Mouse (Mus musculus): ENCODE results near the gene Shtn1.
A peak's percentile ranks its signal among the peaks of the same experiment; 100 is the strongest.

Shtn1 gene

DNA sequence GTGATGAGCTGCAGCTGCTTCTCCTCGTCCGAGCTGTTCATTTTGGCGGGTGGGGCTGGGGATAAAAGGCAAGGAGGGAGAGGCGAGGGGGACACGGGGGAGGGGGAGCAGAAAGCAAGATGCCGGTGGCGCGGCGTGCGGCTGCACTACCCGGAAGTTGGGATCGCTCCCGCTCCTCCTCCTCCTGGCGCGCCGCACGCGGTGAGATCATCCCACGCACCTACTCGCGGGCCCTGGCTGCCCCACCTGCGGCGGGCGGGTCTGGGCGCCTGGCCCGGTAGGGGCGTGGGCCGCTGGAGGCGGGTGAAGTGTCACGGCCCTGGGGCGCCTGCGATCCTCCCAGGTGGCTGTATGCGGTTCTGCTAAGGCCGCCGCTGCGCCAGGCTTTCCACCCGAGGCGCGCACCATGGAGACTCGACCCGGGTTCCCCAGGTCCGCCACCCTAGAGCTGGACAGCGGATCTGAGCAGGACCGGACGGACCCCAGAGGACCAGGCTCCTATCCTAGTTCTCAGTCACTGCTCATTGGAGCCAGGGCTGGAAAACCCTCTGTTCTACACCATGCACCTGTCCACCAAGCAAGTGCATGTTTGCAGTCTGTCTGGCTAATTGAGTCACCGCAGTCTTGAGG, at the start of gene Shtn1:
Gene Shtn1, minus strand, starts transcription at position 629 of the 630 bp plus-strand sequence.
- DNase-seq (ENCODE audit: extremely low read depth, insufficient read length, low spot score): peak; percentile 65

- DNase-seq (ENCODE audit: extremely low read depth, insufficient read length, low spot score): peak; percentile 8
Measured at GRCm38 (mm10) chr19:59114152-59114551, 38.3 kb upstream of the Shtn1 start.

DNA sequence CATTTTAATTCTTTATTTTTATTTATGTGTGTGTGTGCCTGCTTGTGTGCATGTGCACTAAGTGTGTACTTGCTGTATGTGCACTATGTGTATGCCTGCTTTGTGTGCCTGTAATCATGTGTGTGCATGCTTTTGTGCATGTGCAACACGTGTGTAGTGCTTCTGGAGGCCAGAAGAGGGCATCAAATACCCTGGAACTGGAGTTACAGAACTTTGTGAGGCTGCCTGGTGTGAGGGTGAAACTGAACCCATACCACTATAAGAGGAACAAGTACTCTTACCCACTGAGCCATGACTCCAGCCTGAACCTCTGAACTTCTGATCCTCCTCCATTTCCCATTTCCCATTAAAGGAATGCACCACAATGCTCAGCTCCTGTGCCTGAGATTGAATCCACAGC, 34.0 kb upstream of the Shtn1 start:
- no peak for DNase-seq (ENCODE audit: extremely low read depth, insufficient read length, low spot score)

DNA sequence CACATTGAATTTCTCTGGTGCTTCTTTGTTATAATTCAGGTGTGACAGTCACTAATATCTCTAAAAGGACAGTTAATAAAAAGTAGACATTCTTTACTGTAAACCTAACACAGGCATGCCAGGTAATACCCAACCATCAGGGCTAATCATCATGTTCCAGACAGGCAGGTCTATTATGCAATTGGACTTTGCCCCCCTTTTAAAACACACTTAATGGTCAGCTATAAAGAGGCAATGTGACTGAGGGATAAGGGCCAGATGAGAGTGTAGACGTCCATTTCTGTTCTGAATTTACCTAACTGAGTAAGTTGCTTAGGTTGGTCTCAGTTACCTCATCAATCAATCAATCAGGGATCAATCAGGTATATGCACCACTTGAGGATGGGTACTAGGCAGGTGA, 22.4 kb upstream of the Shtn1 start:
- no peak for DNase-seq (ENCODE audit: extremely low read depth, insufficient read length, low spot score)

DNA sequence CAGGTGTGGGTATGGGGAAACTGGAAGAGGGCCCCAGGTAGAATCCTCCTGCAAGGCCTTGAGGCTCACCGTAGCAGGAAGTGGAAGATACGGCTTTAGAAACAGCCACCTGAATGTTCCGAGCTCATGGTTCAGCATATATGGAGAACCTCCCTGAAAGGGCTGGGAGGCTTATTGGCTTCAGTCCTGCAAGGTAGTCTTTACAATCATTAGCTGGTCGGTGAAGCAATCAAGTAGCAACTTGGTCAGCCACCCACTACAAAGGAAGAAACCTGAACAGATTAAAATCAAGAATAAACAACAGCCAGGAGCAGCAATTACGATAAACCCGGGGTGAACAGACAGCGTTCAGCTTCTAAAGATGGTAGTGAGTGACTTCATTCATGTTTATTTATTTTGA, 16.4 kb upstream of the Shtn1 start:
- no peak for DNase-seq (ENCODE audit: extremely low read depth, insufficient read length, low spot score)

DNA sequence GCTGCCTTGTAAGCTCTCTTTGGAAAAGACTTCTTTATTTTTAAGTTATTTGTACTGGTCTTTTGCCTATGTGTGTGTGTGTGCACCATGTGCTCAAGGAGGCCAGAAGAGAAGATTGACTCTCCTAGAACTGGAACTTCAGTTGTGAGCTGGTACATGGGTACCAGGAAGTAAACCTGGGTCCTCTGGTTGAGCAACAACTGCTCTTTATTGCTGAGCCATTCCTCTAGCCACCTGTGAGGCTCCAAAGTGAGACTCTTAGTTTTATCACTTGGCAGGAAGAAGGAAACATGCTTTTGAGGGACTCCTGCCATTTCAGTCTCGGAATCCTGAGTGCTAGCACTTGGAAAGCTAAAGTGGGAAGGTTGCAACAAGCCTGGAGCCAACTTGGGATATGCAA, 14.4 kb upstream of the Shtn1 start:
- no peak for DNase-seq (ENCODE audit: extremely low read depth, insufficient read length, low spot score)

DNA sequence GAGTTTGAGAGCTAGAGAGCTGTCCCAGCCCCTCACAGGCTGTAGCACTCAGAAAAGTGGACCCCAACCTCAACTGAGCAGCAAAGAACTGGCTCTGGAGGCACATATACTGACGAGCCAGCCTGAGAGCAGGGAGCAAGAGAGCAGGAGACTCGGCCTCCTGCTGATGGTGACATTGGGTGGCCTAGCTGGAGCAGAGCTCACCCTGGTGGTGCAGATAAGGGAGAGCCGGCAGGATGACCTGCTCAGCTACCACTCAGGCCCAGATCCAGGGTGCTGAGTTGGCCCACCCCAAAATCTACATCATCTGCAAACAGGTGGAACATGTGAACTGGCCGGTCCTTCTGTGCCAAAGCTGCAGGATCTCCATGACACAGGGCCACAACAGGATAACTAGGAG, 8.4 kb upstream of the Shtn1 start:
- no peak for DNase-seq (ENCODE audit: extremely low read depth, insufficient read length, low spot score)

DNA sequence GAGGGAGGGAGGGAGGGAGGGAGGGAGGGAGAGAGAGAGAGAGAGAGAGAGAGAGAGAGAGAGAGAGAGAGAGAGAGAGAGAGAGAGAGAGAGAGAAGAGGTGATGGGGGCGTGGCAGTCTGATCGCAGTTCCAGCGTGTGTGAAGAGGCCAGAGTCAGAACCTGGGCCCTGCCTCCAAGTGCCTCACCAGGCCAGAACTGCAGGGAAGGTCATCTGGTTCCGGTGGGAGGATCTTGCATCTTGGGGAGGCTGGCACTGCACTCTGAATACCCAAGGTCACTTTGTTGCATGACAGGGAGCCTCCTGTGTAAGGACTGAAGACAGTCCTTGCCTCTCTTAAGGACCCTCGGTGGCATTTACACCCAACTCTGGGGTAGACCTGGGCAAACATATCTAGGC, 231 bp upstream of the Shtn1 start:
- no peak for DNase-seq (ENCODE audit: extremely low read depth, insufficient read length, low spot score)

DNA sequence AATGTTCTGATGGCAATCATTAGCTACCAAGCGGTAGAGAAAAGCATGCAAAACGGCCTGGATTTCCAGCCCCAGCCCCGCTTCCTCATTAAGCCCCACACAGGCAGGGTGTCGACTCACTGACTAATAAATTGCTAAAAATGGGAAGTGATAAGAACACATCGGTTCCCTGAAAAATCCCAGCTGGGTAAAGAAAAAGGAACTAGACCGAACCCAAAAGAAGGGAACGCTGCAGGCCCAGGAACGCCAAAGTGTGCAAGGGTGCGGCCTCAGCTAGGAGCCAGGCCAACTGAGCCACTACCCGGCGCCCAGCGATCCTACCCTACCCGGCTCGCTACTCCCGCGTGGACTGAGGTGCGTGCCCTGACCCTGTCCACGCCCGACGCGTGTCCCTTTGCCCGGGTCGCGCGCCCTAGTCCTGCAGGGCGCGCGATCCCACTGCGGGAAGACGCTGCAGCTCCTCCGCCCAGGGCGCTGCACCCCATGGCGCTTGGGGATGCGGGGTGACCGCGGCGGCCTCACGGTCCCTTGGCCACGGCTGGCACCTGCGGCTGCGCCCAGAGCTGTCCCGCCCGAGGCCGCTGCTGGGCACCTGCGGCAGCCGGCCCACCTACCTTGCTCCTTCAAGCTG, 944 bp downstream of the Shtn1 start:
- peak; percentile 54 for DNase-seq (ENCODE audit: extremely low read depth, insufficient read length, low spot score)

GRCm38 (mm10) chr19:59074381-59074780, 1.5 kb downstream of the Shtn1 start:
- DNase-seq (ENCODE audit: extremely low read depth, insufficient read length, low spot score): no peak

GRCm38 (mm10) chr19:59073006-59073405, 2.9 kb downstream of the Shtn1 start:
- DNase-seq (ENCODE audit: extremely low read depth, insufficient read length, low spot score): no peak

DNA sequence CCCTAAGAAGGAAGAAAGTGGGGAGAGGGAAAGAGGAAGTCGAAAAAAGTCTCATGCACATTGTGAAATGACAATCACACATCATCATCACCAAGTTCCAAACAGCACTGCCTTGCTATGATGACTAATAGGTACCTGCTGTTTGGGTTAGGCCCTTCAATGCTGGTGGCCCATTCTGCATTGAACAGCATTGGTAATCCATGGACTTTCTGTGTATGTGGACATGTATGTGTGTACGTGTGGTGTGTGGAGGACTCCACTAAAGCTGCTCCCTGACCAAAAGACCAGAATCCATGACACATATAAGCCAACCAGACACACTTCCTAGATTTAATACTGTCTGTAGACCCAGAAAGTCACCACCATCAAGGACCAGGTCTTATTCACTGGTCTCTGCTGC, 3.9 kb downstream of the Shtn1 start:
- DNase-seq (ENCODE audit: extremely low read depth, insufficient read length, low spot score): no peak

DNA sequence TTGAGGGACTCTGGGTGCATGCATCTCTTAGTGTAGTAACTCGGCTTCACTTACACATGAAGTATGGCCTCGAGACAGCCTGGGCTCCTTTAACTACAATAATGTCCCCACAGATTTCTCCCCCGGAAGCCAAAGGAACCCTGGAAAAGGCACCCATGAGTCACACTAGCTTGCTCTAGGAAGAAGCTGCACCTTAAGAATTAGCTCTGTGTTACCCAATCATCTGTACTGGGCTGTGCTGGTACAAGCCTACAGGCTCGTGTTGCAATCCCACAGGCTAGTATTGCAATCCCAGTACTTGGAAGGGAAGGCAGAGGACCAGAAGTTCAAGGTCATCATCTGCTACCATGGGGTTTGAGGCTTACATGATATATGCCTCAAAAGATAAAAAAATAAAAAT, 4.5 kb downstream of the Shtn1 start:
- peak; percentile 44 for DNase-seq (ENCODE audit: extremely low read depth, insufficient read length, low spot score)

DNA sequence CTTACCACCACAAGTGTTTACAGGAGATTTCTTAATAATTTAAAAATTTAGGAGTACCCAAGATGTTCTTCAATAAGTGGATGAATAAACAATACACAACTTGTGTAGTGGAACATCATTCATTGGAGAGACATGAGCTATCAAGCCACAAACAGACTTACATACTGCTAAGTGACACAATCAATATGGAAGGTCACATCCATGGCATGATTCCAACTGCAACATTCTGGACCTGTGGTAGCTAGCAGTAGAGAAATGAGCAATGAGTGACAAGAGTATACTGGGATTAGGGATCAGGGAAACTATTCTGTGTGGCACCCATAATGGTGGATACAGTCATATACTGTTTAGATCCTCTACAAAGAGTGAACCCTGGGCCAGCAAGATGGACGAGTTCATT, 8.2 kb downstream of the Shtn1 start:
- no peak for DNase-seq (ENCODE audit: extremely low read depth, insufficient read length, low spot score)

DNA sequence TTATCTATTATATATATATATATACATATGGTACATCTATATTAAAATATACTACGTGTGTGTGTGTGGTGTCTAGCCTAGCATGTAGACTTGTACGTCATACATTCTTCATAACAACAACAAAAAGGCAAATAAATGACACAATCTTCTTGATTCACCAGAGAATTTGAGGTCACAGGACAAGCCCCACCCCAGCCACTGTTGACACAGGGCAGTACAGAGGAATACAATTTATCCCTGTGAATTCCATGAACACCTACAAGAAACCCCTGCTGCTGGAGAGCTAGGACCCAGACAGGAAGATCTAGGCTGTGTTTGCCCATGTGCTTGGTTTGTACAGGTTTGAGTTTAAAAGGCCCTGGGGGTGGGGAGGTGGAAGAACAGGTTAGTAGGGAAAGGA, 9.2 kb downstream of the Shtn1 start:
- no peak for DNase-seq (ENCODE audit: extremely low read depth, insufficient read length, low spot score)

GRCm38 (mm10) chr19:59066115-59066514, 9.8 kb downstream of the Shtn1 start:
- no peak for DNase-seq (ENCODE audit: extremely low read depth, insufficient read length, low spot score)

DNA sequence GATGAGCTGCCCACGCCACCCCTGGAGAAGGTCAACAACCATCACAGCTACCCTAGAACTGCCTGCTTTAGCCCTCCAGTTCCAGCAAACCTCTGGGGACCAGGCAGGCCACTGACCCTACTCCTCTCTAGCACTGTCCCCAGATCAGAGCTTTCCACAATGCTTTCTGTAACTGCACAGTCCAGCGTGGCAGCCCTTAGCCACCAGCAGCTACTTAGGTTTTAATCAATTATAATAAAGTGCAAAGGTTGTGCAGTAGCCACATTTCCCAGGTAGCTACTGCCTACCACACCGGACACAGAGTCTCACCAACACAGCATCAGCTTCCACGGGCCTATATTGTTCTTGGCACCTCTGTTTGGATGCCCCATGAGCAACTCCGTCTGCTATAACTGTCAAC, 11.3 kb downstream of the Shtn1 start:
- DNase-seq (ENCODE audit: extremely low read depth, insufficient read length, low spot score): no peak

GRCm38 (mm10) chr19:59063568-59063967, 12.3 kb downstream of the Shtn1 start:
- DNase-seq (ENCODE audit: extremely low read depth, insufficient read length, low spot score): no peak

GRCm38 (mm10) chr19:59058105-59058504, 17.8 kb downstream of the Shtn1 start:
- no peak for DNase-seq (ENCODE audit: extremely low read depth, insufficient read length, low spot score)

- no peak for DNase-seq (ENCODE audit: extremely low read depth, insufficient read length, low spot score)
Measured at GRCm38 (mm10) chr19:59057366-59057765, 18.5 kb downstream of the Shtn1 start.

DNA sequence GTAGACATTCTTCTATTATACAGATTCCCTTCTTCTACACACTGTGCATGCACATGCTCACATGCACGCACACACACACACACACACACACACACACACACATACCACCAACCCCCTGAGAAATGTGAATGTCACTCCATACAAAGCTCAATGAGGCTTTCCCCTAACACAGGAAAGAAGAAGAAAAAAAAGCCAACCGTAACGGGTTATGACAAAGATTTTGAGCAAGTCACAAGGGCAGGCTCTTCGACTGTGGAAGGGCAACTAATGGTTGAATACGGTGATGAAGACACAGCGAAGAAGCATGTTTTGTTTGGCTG, 21.3 kb downstream of the Shtn1 start:
- DNase-seq (ENCODE audit: extremely low read depth, insufficient read length, low spot score): no peak

GRCm38 (mm10) chr19:59053931-59054631, 21.8 kb downstream of the Shtn1 start:
- no peak for DNase-seq (ENCODE audit: extremely low read depth, insufficient read length, low spot score)

Data from 3134 (cell line).